Mouse (Mus musculus): ENCODE measurements at regions not wholly inside any gene's neighbourhood (a gene's known extent, or its start where the extent isn't known, plus 50 kb on each side); places are given as distances from the start of the nearest gene placed in this dataset.

DNA sequence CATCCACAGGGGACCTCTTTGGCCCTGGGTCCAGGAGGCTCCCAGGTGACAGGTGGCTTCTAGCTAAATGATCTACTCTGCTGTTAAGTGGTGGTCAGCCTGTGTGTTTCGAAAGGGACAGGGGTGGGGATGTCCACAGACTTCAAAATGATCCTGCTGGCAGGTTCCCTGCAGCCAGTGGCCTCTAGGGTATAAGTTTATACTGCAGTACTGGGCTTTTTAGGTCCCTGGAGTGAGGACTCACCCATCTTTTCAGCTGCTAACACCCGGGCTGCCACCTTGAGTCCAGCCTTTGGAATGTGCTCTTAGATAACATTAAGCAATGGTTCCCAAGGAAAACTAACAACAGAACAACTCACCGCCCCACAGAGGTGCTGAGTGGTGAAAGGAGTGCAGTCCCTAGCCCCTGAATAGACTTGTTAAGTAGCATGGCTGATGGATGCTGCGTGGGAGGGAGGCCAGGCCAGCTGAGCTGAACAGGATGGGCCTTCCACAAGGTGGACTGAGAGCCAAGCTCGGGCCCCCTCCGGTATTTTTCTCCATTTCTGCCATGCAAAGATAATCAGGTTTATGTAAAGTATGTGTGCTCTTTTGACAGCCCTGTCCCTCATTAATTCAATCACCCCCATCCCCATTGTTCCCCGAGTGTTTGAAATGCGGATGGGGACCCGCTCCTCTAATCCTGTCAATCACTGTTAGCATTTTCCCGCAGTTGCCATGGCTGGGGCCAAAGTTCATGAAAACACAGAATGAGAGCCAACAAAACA lies 226.0 kb upstream of the Irx4 start:
- no peak for TF ChIP-seq POLR2A (IDR thresholded peaks at IDR 0.05; ENCODE audit: low read depth, low read length)
- TF ChIP-seq CTCF (IDR thresholded peaks at IDR 0.05; ENCODE audit: extremely low read depth, insufficient read depth, insufficient read length, insufficient replicate concordance) = no peak
